Mouse (Mus musculus) v-Abl transformed pro-B cells (cell line): Measurements from ENCODE around the gene Fam90a1a.
"Not testable (repeated sequence)": the region's sequence is repeated elsewhere in the genome, so short reads cannot be mapped to it uniquely, and the experiment has no call there.

ENCODE experiments used
- in situ Hi-C, 2 experiments: fragments of 400-800 bp; cut with MboI; formaldehyde crosslinking; loops; one replicate each; pipeline ENCODE4 v1.15.1; 2025; ENCODE audit not compliant: unreplicated experiment in 2 of 2

Gene Fam90a1a

GRCm38 (mm10) chr8:21958414-21958813, at the start of gene Fam90a1a:
Gene Fam90a1a (plus strand): TSS chr8:21958714.
- in situ Hi-C loops: loop anchor here in 1 of 2 experiments (25.0 kb wide), 1 partner anchor 946 kb away; no protein-coding TSS in a partner anchor

GRCm38 (mm10) chr8:21911931-21912330, 46.6 kb upstream of the Fam90a1a start:
- in situ Hi-C loops: no loop called here

- in situ Hi-C loops: no loop called here
These were observed 46.0 kb upstream of the Fam90a1a start for GRCm38 (mm10) chr8:21912554-21912953.

GRCm38 (mm10) chr8:21915625-21916024, 42.9 kb upstream of the Fam90a1a start:
- in situ Hi-C loops: no loop called here

- in situ Hi-C loops: not testable (repeated sequence)
These were observed 27.8 kb upstream of the Fam90a1a start for GRCm38 (mm10) chr8:21930754-21931153.

GRCm38 (mm10) chr8:21932610-21933009, 25.9 kb upstream of the Fam90a1a start, which contains the start of gene Defb15:
Gene Defb15 (minus strand): TSS chr8:21932710.
- in situ Hi-C loops: no loop called here

GRCm38 (mm10) chr8:21938052-21938451, 20.5 kb upstream of the Fam90a1a start, which contains the start of gene Defb35:
Gene Defb35 (plus strand): TSS chr8:21938352.
- in situ Hi-C loops: not testable (repeated sequence)

- in situ Hi-C loops: no loop called here
These were observed 12.1 kb upstream of the Fam90a1a start, which contains the start of gene Defb13 for GRCm38 (mm10) chr8:21946462-21946861. Gene Defb13 (plus strand): TSS chr8:21946762.

- in situ Hi-C loops: no loop called here
These were observed 11.1 kb upstream of the Fam90a1a start for GRCm38 (mm10) chr8:21947311-21948017.

GRCm38 (mm10) chr8:21955321-21955720, 3.2 kb upstream of the Fam90a1a start:
- in situ Hi-C loops: loop anchor here in 1 of 2 experiments (25.0 kb wide), 1 partner anchor 943 kb away; no protein-coding TSS in a partner anchor

- in situ Hi-C loops: loop anchor here in 1 of 2 experiments (25.0 kb wide), 1 partner anchor 944 kb away; no protein-coding TSS in a partner anchor
These were observed 2.2 kb upstream of the Fam90a1a start for GRCm38 (mm10) chr8:21956336-21956735.

- in situ Hi-C loops: loop anchor here in 1 of 2 experiments (25.0 kb wide), 1 partner anchor 954 kb away; no protein-coding TSS in a partner anchor
These were observed 8.1 kb downstream of the Fam90a1a start for GRCm38 (mm10) chr8:21966646-21967045.

GRCm38 (mm10) chr8:21969475-21969874, 11.0 kb downstream of the Fam90a1a start, which contains the start of gene Ccdc70:
Gene Ccdc70 (plus strand): TSS chr8:21969775.
- in situ Hi-C loops: loop anchor here in 1 of 2 experiments (25.0 kb wide), 1 partner anchor 957 kb away; no protein-coding TSS in a partner anchor

GRCm38 (mm10) chr8:21978193-21978592, 19.7 kb downstream of the Fam90a1a start:
- in situ Hi-C loops: no loop called here

GRCm38 (mm10) chr8:21981664-21982337, 23.3 kb downstream of the Fam90a1a start:
- in situ Hi-C loops: no loop called here

GRCm38 (mm10) chr8:21992184-21992583, 33.7 kb downstream of the Fam90a1a start:
- in situ Hi-C loops: no loop called here

GRCm38 (mm10) chr8:21995181-21995580, 36.7 kb downstream of the Fam90a1a start:
- in situ Hi-C loops: no loop called here

GRCm38 (mm10) chr8:22004750-22005522, 46.4 kb downstream of the Fam90a1a start:
- in situ Hi-C loops: no loop called here

- in situ Hi-C loops: no loop called here
These were observed 47.9 kb downstream of the Fam90a1a start for GRCm38 (mm10) chr8:22006423-22006822.

- in situ Hi-C loops: no loop called here
These were observed 50.9 kb downstream of the Fam90a1a start for GRCm38 (mm10) chr8:22009403-22009802.
